Mouse (Mus musculus): ENCODE results near the gene Slc6a21.

Slc6a21 gene

GRCm38 (mm10) chr7:45277136-45277760 is at the start of gene Slc6a21:
TSS of gene Slc6a21 (plus strand) at chr7:45277513.
- in situ Hi-C loops (cut with MboI, MseI): loop anchor here (10.0 kb wide), 1 partner anchor 1838 kb away; no protein-coding TSS in a partner anchor

- in situ Hi-C loops (cut with MboI, MseI): no loop called here
Measured at GRCm38 (mm10) chr7:45228548-45228947, 48.8 kb upstream of the Slc6a21 start.

GRCm38 (mm10) chr7:45229046-45229445 is 48.3 kb upstream of the Slc6a21 start:
- in situ Hi-C loops (cut with MboI, MseI): no loop called here

- in situ Hi-C loops (cut with MboI, MseI): no loop called here
Measured at GRCm38 (mm10) chr7:45229459-45230203, 47.7 kb upstream of the Slc6a21 start.

GRCm38 (mm10) chr7:45231192-45231591 is 46.1 kb upstream of the Slc6a21 start:
- in situ Hi-C loops (cut with MboI, MseI): no loop called here

GRCm38 (mm10) chr7:45231941-45232340 is 45.4 kb upstream of the Slc6a21 start:
- in situ Hi-C loops (cut with MboI, MseI): no loop called here

GRCm38 (mm10) chr7:45232716-45233465 is 44.4 kb upstream of the Slc6a21 start:
- in situ Hi-C loops (cut with MboI, MseI): no loop called here

GRCm38 (mm10) chr7:45233580-45234332 is 43.6 kb upstream of the Slc6a21 start:
- in situ Hi-C loops (cut with MboI, MseI): no loop called here

GRCm38 (mm10) chr7:45234333-45234841 is 42.9 kb upstream of the Slc6a21 start:
- in situ Hi-C loops (cut with MboI, MseI): no loop called here

GRCm38 (mm10) chr7:45234922-45235571 is 42.3 kb upstream of the Slc6a21 start:
- in situ Hi-C loops (cut with MboI, MseI): no loop called here

GRCm38 (mm10) chr7:45235656-45236180 is 41.6 kb upstream of the Slc6a21 start:
- in situ Hi-C loops (cut with MboI, MseI): no loop called here

- in situ Hi-C loops (cut with MboI, MseI): no loop called here
Measured at GRCm38 (mm10) chr7:45237747-45238699, 39.3 kb upstream of the Slc6a21 start.

GRCm38 (mm10) chr7:45238723-45239496 is 38.4 kb upstream of the Slc6a21 start, which contains the start of gene Cd37:
TSS of gene Cd37 (minus strand) at chr7:45239115.
- in situ Hi-C loops (cut with MboI, MseI): no loop called here

- in situ Hi-C loops (cut with MboI, MseI): no loop called here
Measured at GRCm38 (mm10) chr7:45240109-45240508, 37.2 kb upstream of the Slc6a21 start.

GRCm38 (mm10) chr7:45240633-45241388 is 36.5 kb upstream of the Slc6a21 start, which contains the start of gene Slc6a16:
TSS of gene Slc6a16 (plus strand) at chr7:45241085.
- in situ Hi-C loops (cut with MboI, MseI): no loop called here

GRCm38 (mm10) chr7:45241389-45241749 is 35.9 kb upstream of the Slc6a21 start:
- in situ Hi-C loops (cut with MboI, MseI): no loop called here

- in situ Hi-C loops (cut with MboI, MseI): no loop called here
Measured at GRCm38 (mm10) chr7:45247666-45248065, 29.6 kb upstream of the Slc6a21 start.

- in situ Hi-C loops (cut with MboI, MseI): no loop called here
Measured at GRCm38 (mm10) chr7:45253806-45254205, 23.5 kb upstream of the Slc6a21 start.
